Mouse (Mus musculus) CD4-positive, CD25-positive, alpha-beta regulatory T cell, adult 9 weeks (primary cell): ENCODE data around the gene Frk. TPM values are rescaled to one million over a fixed set of nuclear protein-coding genes. Genes with fewer than 3 reads are reported as not detected.

Source experiments
- polyA plus RNA-seq: library from polyadenylated mRNA; unstranded; fragments of 100-300 nt; shearing (Covaris generic); gene quantifications from one replicate; pipeline ENCODE4 v1.2.1, GENCODE M21; 2017

Gene Frk
- not detected for polyA plus RNA-seq

GRCm38 (mm10) chr10:34483297-34484013 is at the start of gene Frk:
Gene Frk, plus strand, starts transcription at chr10:34483399.

Other genes starting within 250 kb of the Frk start
- gene Tspyl1, start 201.2 kb upstream of the Frk start, polyA plus RNA-seq = 57.3 TPM
- gene Tspyl4, start 186.0 kb upstream of the Frk start, polyA plus RNA-seq = 17.2 TPM
- gene Col10a1, start 93.4 kb upstream of the Frk start, polyA plus RNA-seq = 0.46 TPM
- 87.3 TPM for gene Nt5dc1, start 64.8 kb upstream of the Frk start, polyA plus RNA-seq